Mouse (Mus musculus): ENCODE data around the gene Chrnd. TPM values are rescaled to one million over a fixed set of nuclear protein-coding genes. Genes with fewer than 3 reads are reported as not detected.

The Chrnd gene
- polyA plus RNA-seq, 1 experiment from 2014 or later, result not detected

DNA sequence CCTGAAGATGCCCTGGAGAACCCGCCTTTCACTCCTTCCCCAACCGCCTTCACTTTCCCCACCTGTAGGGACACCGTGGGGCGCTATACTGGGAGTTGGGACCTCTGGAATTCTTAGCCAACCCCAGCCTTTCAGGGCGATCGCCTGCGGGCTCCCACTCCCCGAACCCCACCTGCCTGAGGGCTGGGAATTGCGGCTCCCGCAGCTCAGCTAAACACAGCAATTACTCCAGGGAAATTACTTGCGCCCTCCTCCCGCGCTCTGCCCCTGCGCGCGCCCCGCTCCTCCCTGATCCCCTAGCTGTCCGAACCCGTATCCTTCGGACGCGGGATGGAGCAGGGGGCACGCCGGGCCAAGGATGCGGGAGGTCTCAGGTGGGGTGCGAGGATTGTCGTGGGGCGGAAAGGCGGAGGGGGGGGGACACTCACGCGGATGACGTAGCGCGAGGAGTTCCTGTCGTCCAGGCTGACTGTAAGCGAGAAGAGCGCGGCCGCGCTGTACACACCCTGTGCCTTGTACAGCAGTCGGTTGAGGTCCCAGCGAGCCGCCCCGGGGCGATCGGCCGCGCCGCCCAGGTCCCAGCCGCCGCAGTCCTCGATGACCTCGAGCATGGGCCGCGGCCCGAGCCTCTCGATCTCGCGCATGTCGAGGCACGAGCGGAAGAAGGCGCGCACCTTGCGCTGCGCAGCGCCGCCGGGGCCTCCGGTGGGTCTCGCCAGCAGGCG, 36.5 kb upstream of the Chrnd start:
- TF ChIP-seq CTCF (IDR thresholded peaks at IDR 0.05; ENCODE audit: low read depth), result no peak
- Histone ChIP-seq H3K27me3 (replicated peaks; ENCODE audit: control insufficient read depth, insufficient read depth, low read length) (peaks cover 75% of the 10 kb centered on the region), H3K27ac (ENCODE audit: low read depth, low read length) (no peak overlapping the region), H3K36me3 (ENCODE audit: control insufficient read depth, insufficient read depth) (no peaks in the 10 kb centered on the region), H3K4me3 (ENCODE audit: low read depth, low read length) (peak overlapping the region; percentile 40), H3K4me2 (replicated peaks; ENCODE audit: low read depth) (peak overlapping the region; percentile 59), H3K9me3 (ENCODE audit: control insufficient read depth) (no peaks in the 10 kb centered on the region), H3K4me1 (replicated peaks; ENCODE audit: control insufficient read depth, insufficient read depth, low read length) (no peaks in the 10 kb centered on the region), H3K9ac (ENCODE audit: low read depth, low read length) (no peak overlapping the region)
- ATAC-seq, result no peak
- 1% methylated on average over 62 of the region's 72 CpGs for WGBS

DNA sequence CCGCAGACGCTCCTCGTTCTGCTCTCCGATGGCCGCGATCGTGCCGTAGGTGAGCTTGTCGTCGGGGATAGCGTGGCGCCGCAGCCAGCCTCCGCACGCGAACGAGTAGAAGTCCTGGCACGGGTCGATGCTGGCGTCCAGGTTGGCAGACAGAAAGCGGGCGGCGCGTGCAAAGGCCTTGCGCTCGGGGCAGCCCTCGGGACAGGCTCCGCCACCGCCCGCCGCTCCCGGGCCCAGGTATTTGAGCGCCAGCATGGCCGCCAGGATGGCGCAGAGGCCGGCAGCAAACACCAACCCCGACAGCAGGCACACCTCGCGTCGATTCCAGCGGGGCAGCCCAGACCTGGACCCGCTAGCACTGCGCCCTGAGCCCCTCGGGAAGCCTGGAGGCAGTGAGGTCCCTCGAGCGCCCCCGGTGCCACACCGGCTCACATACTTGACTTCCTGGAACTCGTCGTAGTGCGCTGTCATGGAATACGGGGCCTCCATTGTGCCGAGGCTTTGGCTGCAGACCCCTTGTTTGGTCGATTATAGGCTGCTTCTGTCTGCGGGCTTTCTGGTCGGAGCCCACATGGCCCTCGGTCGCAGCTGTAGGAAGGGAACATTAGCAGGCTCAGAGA, 35.8 kb upstream of the Chrnd start:
- Histone ChIP-seq H3K36me3 (ENCODE audit: control insufficient read depth, insufficient read depth) (no peaks in the 10 kb centered on the region), H3K4me2 (replicated peaks; ENCODE audit: low read depth) (peak overlapping the region; percentile 59), H3K4me3 (ENCODE audit: low read depth, low read length) (peak overlapping the region; percentile 40), H3K27me3 (replicated peaks; ENCODE audit: control insufficient read depth, insufficient read depth, low read length) (peaks cover 75% of the 10 kb centered on the region), H3K27ac (ENCODE audit: low read depth, low read length) (no peak overlapping the region), H3K9ac (ENCODE audit: low read depth, low read length) (no peak overlapping the region), H3K9me3 (ENCODE audit: control insufficient read depth) (no peaks in the 10 kb centered on the region), H3K4me1 (replicated peaks; ENCODE audit: control insufficient read depth, insufficient read depth, low read length) (no peaks in the 10 kb centered on the region)
- TF ChIP-seq CTCF (IDR thresholded peaks at IDR 0.05; ENCODE audit: low read depth), result no peak
- WGBS, result 3% methylated on average over 55 of the region's 58 CpGs
- ATAC-seq, result no peak

DNA sequence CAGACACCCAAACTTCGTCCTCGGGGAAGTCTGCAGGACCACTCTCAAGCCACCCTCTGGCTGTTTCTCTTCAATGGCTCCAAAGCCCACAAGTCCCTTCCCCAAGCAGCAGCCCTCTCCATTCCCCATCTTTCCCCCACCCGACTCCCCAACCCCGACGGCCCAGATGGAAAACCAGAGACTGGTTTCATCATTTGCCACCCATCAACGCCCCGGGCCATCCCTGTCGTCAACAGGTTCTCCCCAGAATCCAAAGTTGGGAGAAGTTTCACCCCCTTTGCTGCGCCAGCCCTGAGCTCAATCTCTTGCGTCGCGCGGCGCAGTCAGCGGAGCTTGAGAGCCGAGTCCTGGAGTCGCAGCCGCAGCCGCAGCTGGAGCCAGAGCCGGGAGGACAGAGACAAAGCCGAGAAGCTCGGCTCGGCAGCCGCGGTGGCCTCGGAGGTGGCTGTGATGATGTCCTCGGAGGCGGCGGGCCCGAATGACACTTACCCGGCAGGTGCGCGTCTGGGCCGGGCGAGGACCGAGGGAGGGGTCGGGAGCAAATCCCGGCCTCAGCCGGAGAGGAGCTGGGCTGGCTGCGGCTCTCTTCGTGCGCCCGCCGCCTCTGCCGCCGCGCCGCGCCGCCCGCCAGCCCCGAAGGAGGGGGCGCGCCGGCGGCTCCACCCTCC, 34.7 kb upstream of the Chrnd start:
- Histone ChIP-seq H3K4me3 (ENCODE audit: low read depth, low read length) (peak overlapping the region; percentile 27), H3K4me1 (replicated peaks; ENCODE audit: control insufficient read depth, insufficient read depth, low read length) (no peaks in the 10 kb centered on the region), H3K36me3 (ENCODE audit: control insufficient read depth, insufficient read depth) (no peaks in the 10 kb centered on the region), H3K27me3 (replicated peaks; ENCODE audit: control insufficient read depth, insufficient read depth, low read length) (peaks cover 79% of the 10 kb centered on the region), H3K9me3 (ENCODE audit: control insufficient read depth) (no peaks in the 10 kb centered on the region), H3K27ac (ENCODE audit: low read depth, low read length) (no peak overlapping the region), H3K9ac (ENCODE audit: low read depth, low read length) (no peak overlapping the region), H3K4me2 (replicated peaks; ENCODE audit: low read depth) (peak overlapping the region; percentile 50)
- ATAC-seq, result no peak
- under 1% methylated on average over 52 of the region's 56 CpGs for WGBS
- no peak for TF ChIP-seq CTCF (IDR thresholded peaks at IDR 0.05; ENCODE audit: low read depth)

GRCm38 (mm10) chr1:87156199-87156587, 34.2 kb upstream of the Chrnd start, which contains the start of gene Ecel1:
Gene Ecel1, minus strand, starts transcription at chr1:87156521.
- Histone ChIP-seq H3K4me3 (ENCODE audit: low read depth, low read length) (peak within 1 kb of the TSS; percentile 27), H3K4me2 (replicated peaks; ENCODE audit: low read depth) (peak within 1 kb of the TSS; percentile 50), H3K36me3 (ENCODE audit: control insufficient read depth, insufficient read depth) (no peaks in the 10 kb centered on the region), H3K9me3 (ENCODE audit: control insufficient read depth) (no peaks in the 10 kb centered on the region), H3K9ac (ENCODE audit: low read depth, low read length) (no peak within 1 kb of the TSS), H3K27me3 (replicated peaks; ENCODE audit: control insufficient read depth, insufficient read depth, low read length) (peaks cover 79% of the 10 kb centered on the region), H3K27ac (ENCODE audit: low read depth, low read length) (no peak within 1 kb of the TSS), H3K4me1 (replicated peaks; ENCODE audit: control insufficient read depth, insufficient read depth, low read length) (no peaks in the 10 kb centered on the region)
- no peak for TF ChIP-seq CTCF (IDR thresholded peaks at IDR 0.05; ENCODE audit: low read depth)
- 4% methylated on average over 12 of the region's 12 CpGs for WGBS
- no peak for ATAC-seq

- WGBS, result 74% methylated on average over 3 of the region's 3 CpGs
- no peak overlapping the region for H3K9ac ChIP-seq (ENCODE audit: low read depth, low read length)
- no peak for ATAC-seq
- H3K36me3 ChIP-seq (ENCODE audit: control insufficient read depth, insufficient read depth), result no peaks in the 10 kb centered on the region
- no peak for TF ChIP-seq CTCF (IDR thresholded peaks at IDR 0.05; ENCODE audit: low read depth)
- H3K4me1 ChIP-seq (replicated peaks; ENCODE audit: control insufficient read depth, insufficient read depth, low read length), result no peaks in the 10 kb centered on the region
- H3K4me3 ChIP-seq (ENCODE audit: low read depth, low read length), result no peak overlapping the region
- no peaks in the 10 kb centered on the region for H3K9me3 ChIP-seq (ENCODE audit: control insufficient read depth)
- peaks cover 48% of the 10 kb centered on the region for H3K27me3 ChIP-seq (replicated peaks; ENCODE audit: control insufficient read depth, insufficient read depth, low read length)
- H3K27ac ChIP-seq (ENCODE audit: low read depth, low read length), result no peak overlapping the region
- H3K4me2 ChIP-seq (replicated peaks; ENCODE audit: low read depth), result no peak overlapping the region
Measured at GRCm38 (mm10) chr1:87159396-87159795, 31.0 kb upstream of the Chrnd start.

DNA sequence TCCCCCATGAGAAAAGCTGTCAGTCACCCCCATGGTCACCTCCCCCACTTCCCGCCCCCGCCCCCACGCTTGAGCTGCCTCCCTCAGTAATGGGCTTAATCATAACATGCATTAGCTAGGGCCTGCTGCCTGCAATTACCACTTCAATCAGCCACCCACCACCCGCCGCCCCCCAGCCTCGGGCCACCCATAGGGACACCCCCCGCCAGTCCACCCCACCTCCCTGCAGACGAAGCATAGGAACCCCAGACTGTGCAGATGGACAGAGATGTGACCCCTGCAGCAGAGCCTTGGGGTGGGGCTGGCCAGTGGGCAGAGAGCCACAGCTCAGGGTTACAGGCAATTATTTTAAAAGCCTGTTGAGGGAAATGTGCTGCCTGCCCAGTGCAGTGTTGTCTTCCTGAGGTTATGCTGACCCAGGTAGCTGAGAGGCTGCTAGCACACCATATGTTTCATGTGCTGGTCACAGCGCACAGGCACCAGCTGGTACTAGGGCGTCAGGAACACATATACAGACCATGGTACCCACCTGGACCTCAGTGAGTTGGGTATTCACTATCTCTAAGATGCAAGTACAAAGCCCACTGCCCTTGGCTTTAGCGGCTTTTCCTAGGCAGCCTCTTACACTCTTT, 26.1 kb upstream of the Chrnd start:
- Histone ChIP-seq H3K36me3 (ENCODE audit: control insufficient read depth, insufficient read depth) (no peaks in the 10 kb centered on the region), H3K9me3 (ENCODE audit: control insufficient read depth) (no peaks in the 10 kb centered on the region), H3K9ac (ENCODE audit: low read depth, low read length) (no peak overlapping the region), H3K27me3 (replicated peaks; ENCODE audit: control insufficient read depth, insufficient read depth, low read length) (peaks cover 12% of the 10 kb centered on the region; the same call in 1 of the 2 replicates), H3K4me1 (replicated peaks; ENCODE audit: control insufficient read depth, insufficient read depth, low read length) (no peaks in the 10 kb centered on the region), H3K4me3 (ENCODE audit: low read depth, low read length) (no peak overlapping the region), H3K27ac (ENCODE audit: low read depth, low read length) (no peak overlapping the region), H3K4me2 (replicated peaks; ENCODE audit: low read depth) (no peak overlapping the region)
- TF ChIP-seq CTCF (IDR thresholded peaks at IDR 0.05; ENCODE audit: low read depth), result no peak
- 38% methylated on average over 11 of the region's 11 CpGs for WGBS
- ATAC-seq, result no peak
